Mouse (Mus musculus): ENCODE results near the gene Bdp1.
A peak's percentile ranks its signal among the peaks of the same experiment; 100 is the strongest.
"Not testable (repeated sequence)": the region's sequence is repeated elsewhere in the genome, so short reads cannot be mapped to it uniquely, and the experiment has no call there.

Gene Bdp1

DNA sequence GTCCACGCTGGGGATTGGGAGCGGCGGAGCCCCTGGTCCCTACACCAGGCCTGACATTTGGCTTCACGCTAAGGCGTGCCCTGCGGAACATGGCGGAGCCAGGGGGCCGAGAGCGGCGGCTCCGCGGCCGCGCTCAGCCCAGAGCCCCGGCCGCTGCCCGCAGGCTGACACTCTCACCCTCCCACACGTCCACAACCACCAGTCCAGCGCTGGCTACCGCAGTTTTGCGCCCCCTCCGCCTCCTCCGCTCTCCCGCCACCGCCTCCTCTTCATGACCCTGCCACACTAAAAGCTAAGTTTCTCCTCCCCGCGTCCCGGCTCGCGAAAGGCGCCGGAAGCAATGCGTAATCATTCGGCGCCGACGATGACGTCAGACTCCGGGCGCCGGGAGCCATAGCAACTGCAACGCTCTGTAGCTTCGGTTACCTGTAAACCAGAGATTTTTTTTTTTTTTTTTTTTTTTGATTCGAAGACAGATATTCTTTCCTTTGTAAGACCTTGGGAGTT, at the start of gene Bdp1:
Gene Bdp1 (minus strand): TSS at position 323 of the 507 bp plus-strand sequence.
- peak; percentile 91 for DNase-seq (ENCODE audit: low spot score in 2 of 2)

DNA sequence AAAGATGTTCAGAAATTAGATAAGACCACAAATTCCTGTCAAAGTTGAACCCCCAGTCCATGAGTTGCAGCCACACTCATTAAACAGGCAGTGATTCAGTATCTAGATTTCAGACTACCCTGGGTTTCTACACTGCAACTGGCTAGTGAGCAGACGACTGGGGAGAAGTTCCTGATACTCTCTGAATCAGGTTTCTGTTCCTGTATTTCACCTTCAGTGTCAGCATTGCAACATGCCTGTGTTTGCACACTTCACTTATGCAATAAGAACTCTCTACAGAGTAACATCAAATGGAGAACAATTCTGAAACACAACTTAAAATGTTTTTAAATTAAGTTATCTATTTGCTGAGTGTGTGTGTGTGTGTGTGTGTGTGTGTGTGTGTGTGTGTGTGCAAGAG, 48.8 kb upstream of the Bdp1 start:
- DNase-seq (ENCODE audit: low spot score in 2 of 2), result no peak

DNA sequence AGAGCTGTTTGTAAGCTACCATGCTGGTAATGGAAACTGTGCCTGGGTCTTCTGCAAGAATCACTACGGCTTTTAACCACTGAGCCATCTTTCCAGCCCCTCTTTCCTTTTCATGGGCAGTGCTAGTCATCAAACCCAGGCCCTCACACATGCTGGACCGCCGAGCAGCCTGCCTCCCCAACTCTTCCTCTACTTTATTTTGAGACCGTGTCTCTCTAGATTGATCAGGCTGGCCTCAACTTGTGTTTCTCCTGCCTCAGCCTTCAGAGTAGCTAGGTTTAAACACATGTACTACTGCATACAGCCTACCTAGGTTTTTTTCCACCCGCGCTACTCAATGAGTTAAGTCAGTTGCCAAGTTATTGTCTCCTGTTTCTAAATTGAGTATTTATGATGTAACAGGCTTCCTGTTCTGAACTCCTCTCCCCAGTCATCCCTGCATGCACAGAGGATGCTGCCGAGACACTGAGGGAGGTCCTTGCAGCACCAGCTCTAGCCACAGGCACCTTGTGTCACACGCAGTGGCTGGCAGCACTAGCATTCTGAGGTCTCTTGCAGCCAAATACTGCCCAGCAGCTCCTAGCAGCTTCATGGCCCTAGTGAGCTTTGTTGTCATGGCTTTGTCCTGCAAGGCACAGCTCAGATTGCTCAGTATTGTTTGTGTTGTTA, 37.9 kb upstream of the Bdp1 start:
- no peak for DNase-seq (ENCODE audit: low spot score in 2 of 2)

DNA sequence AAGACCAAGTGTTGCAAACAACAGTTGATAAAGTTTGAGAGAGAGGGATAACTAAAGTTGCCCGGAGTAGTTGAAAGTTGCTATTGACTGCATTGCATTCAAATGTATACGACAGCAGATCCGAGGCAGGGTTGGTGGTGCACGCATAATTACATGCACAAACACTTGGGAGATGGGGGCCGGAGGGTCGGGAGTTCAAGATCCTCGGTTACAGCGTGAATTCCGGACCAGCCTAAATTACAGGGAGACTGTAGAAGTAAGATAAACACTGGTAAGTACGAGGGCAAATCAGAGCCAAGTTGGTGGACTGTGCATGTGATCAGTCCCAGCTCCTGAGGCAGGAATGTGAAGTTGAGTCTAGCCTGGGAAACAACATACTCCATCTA, 21.4 kb upstream of the Bdp1 start:
- no peak for DNase-seq (ENCODE audit: low spot score in 2 of 2)

DNA sequence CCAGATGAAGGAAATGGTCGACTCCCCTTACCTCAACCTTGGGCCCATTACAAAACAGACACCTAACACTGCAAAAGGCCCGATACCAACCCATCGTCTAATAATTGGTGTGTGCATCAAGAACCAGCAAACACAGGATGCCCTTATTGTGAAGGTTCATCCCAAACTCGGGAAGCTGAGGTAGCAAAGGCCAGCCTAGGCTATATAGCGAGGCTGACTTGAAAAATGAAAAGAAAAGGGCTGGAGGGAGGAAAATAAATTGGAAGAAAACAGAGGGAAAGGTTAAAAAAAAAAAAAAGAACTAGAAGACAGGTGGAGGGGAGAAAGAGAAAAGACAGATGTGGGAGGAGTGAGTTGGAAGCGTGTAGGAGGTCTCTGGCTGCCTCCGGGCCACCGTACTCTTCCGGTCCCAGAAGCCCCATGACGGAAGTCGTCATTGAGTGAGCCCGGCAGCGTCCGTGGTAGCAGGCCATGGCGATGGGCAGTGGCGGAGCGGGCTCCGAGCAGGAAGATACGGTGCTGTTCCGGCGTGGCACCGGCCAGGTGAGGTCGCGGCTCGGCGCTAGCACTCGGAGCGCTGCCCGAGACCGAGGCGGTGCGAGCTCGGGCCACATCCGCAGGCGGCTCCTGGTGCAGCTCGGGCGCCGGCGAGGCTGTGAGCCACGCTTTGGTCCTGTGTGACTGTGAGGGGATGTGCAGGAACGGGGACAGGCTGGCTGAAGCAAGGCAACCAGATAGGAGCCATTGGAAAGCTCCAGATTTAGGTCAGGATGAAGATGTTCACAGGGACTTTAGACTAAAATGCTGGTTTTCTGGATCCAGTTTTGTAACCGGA, 20.8 kb upstream of the Bdp1 start, which contains the start of gene Smn1:
Gene Smn1 (plus strand): TSS at position 430 of the 835 bp plus-strand sequence.
- peak; percentile 95 for DNase-seq (ENCODE audit: low spot score in 2 of 2)

DNA sequence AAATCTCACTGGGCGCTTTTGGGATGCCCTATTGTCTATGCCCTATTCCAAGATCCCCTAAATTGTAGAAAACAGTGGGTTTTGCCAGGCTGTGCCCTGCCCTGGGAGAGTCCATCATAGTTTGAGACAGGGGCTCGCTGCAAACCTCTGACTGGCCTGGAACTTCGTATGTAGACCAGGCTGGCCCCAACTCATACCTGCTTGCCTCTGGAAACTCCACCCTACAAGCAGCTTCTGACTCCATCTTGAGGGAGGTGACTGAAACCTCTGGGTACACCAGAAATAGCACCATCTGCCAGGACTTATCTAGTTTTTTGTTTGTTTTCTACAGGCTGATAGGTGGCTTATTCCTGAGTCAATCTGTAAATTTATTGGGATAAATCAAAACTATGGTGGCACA, 20.1 kb upstream of the Bdp1 start:
- no peak for DNase-seq (ENCODE audit: low spot score in 2 of 2)

DNA sequence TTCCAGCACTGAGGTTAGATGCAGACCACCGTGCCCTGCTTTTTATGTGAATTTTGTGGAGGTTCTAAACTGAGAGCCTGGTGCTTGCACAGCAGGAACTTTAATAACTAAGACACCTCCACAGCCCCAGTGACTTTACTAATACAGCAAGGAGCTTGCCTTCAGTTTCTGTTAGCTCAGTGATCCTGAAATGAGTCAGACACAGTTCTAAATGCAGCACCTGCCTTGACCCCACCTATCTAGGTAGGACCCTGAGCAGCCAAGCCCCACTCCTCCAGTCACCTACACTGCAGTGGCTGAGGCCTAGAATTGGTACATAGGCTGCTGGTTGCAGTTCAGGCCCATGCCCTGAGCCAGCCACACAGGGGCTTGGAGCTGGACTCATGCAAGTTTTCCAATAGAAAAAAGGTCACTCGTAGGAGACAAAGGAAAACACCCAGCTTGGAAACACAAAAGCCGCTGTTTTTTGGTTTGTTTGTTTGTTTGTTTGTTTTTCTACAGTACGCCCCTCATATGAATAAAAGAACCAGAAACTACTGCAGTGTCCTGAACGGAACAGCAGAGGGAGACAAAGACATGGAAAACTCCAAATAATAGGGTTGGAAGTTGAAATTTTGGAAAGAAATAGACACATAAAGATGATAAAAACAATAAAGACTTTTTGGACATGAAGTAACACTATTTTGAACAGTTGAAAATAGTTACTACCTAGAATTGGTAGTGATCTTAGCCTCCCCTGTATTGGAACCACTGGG, 8.5 kb upstream of the Bdp1 start:
- no peak for DNase-seq (ENCODE audit: low spot score in 2 of 2)

DNA sequence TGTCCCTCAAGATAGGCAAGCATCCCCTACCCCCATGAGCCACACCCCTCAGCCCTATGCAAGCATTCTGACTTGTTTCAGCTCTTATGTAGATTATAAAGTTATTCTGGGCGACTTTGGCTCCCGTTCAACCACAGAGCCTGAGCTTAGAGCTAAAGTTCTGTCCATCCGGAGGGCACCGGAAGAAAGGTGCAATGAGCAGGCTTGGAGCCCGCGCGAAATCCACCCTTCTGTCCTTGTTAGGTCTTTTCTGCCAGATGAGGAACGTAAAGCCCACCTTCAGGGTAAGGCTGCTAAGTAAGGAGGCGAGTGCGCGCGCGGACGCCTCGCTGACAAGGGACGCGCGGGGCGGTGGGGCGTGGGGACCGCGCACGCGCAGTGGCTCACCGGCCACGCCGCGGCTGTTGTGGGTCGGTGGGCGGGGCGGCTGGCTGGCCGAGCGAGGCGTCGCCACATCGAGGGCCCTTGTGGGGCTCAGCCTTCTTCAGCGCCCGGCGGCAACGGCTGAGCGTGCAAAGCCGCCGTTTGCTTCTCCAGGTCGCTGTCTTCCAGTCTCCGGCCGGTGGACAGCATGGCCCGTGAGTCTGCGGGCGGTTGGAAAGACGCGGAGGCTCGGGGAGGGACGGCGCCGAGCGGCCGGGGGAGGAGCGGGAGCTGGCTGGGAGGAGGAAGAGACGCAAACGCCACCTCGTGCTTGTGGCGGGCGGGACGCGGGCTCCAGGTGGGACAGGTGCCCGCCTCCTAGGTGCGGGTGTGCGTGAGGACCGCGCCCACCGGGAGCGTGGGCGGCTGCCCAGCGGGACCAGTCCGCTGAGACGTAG, 4.0 kb upstream of the Bdp1 start, which contains the start of gene Serf1:
Gene Serf1 (plus strand): TSS at position 361 of the 821 bp plus-strand sequence.
- peak; percentile 73 for DNase-seq (ENCODE audit: low spot score in 2 of 2)

DNA sequence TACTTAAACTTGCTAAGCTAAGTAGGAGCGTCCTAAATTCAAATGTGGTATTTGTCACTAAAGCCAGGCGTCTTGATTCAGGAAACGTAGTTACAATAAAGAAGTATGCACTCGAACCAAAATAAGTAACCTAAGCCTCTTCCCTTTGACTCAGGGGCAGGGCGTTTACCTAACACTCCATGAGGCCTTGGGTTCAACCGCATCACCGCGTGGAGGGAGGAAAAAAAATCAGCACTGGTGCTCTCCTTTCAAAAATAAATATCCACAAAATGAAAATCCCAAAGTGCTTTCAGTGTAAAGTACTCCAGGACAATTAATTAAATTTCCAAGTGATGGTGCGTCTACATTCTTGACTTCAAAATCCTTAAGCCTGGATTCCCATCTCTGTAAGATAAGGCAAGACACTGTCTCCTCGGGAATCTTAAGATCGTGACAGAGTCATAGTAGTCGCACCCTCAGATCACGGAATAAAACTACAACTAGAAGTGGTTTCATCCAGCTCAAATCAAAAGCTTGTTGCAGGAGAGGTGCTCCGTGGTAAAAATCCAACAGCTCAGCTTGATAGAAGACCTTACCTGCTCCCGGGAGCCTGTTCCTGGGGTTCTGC, 715 bp downstream of the Bdp1 start:
- no peak for DNase-seq (ENCODE audit: low spot score in 2 of 2)

DNA sequence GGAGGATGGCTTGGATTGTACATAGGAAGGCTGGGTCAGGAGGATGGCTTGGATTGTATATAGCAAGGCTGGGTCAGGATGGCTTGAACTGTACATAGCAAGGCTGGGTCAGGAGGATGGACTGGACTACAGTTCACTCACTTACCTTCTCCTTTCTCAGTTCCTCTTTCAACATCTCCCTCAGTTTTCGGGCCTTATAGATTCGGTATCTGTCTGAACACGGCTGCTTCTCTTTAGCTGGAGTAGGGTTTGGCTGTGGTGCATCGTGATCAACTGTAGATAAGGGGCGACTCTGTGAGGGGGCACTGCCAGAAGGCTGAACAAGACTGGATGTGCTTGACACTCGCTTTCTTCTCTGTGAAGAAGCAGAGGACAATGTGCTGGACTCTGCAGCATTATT, 5.1 kb downstream of the Bdp1 start:
- no peak for DNase-seq (ENCODE audit: low spot score in 2 of 2)

DNA sequence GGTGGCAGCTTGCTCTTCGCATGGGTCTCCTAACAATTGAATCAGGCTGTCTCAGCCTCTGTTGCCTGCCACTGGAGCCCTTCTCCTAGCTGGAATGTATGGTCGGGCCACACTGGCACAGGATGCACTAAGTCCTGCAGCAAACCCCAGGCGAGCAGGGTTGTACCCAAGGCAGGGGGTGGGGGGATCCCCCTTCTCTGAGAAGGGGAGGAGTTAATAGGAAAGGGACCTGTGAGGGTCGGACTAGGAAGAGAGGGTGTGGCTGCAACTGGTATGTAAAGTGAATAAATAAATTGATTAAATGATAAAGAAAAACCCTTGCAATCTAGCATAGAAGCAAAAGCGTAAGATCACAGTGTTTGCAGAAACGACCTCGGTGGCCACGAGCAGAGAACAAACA, 32.4 kb downstream of the Bdp1 start:
- no peak for DNase-seq (ENCODE audit: low spot score in 2 of 2)

DNA sequence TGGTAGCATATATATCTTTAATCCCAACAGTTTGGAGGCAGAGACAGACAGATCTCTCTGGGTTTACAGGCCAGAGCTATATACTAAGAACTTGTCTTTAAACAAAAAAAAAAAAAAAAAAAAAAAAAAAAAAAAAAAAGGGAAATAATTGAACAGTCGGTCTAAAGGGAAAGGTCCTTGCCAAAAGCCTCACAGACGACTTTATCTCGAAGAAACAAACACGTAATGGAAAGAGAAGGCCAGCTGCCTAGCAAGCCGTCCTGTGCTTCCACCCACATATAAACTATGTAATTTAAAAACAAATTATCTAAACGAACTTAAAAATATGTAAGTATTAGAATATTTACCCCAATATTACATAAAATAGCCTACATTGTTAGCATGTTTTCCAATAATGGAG, 36.0 kb downstream of the Bdp1 start:
- no peak for DNase-seq (ENCODE audit: low spot score in 2 of 2)

DNA sequence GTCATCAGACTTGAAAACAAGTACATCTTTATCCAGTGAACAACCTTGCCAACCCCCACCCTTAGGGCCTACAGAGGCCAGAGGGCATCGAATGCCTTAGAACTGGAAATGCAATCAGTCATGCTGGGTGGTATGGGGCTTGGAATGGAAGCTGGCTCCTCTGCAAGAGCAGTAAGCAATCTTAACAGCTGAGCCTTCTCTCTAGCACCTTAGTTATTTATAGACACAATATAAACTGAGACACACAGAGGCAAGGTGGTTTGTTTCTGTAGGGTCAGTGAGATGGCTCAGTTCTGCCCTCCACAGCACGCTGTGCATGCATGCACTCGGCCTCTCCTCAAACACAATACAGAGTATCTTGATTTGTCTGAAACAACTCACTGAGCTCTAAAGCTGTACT, 39.9 kb downstream of the Bdp1 start:
- DNase-seq (ENCODE audit: low spot score in 2 of 2), result no peak

DNA sequence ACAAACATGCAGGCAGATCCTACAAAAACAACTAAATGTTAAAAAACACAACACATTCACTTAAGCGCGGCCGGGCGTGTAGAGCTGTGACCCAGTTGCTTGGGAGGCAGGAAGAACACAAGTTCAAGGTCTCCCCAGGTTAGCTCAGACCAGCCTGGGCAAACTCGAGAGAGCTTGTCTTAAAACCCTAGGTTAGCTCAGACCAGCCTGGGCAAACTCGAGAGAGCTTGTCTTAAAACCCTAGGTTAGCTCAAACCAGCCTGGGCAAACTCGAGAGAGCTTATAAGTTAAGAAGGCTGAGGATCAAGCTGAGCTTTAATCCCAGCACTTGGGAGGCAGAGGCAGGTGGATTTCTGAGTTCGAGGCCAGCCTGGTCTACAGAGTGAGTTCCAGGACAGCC, 46.1 kb downstream of the Bdp1 start:
- not testable (repeated sequence) for DNase-seq (ENCODE audit: low spot score in 2 of 2)

DNA sequence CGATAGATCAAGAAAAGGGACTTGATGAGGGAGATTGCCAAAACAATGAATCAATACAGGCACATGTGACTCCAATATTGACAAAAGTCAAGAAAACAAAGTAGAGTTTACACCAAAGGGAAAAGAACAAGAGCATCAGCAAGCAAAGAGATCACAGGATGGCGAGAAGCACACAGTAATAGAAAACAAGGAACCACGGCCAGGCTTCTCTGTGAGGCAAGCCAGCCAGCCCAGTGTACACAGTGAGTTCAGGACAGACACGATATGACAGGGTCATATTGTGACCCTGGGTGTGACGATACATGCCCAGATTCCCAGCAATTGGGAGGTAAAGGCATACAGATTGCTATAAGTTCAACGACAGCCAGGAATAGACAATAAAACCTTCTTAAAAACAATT, 77.9 kb downstream of the Bdp1 start:
- no peak for DNase-seq (ENCODE audit: low spot score in 2 of 2)

DNA sequence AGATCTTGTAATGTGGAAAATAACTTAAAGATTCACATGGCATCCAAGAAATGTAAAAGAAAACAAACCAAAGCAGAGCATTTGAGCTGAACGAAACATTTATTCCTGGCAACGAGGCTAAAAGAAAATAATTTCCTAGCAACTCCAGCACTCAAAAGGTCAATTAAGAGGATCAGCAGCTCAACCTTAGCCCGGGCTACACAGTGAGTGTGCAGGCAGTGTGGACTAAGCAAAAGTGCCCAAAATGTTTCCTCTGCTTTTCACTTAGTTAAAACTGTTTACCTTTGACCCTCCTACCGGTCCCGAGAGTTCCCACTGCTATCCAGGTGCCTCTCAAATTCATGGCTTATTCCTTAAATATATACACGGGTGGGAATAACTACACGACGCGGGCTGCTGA, 87.0 kb downstream of the Bdp1 start:
- no peak for DNase-seq (ENCODE audit: low spot score in 2 of 2)

DNA sequence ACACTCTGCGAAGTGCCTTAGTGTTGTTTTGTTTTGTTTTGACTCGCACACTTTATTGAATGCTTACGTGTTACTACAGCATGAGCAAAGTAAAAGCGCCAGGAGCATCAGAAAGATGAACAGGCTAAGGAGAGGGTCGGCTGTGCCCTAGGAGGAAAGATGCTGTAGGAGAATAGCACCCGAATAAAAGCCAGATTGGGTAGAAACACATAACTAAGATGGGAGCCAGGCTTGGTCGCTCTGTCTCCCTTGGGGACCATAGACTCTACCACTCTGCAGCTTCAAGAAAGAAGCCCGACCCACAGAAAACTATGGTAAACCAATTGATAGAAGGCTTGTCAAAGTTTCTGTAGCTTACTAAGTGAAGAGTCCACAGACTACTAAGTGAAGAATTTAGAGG, 87.9 kb downstream of the Bdp1 start:
- no peak for DNase-seq (ENCODE audit: low spot score in 2 of 2)

DNA sequence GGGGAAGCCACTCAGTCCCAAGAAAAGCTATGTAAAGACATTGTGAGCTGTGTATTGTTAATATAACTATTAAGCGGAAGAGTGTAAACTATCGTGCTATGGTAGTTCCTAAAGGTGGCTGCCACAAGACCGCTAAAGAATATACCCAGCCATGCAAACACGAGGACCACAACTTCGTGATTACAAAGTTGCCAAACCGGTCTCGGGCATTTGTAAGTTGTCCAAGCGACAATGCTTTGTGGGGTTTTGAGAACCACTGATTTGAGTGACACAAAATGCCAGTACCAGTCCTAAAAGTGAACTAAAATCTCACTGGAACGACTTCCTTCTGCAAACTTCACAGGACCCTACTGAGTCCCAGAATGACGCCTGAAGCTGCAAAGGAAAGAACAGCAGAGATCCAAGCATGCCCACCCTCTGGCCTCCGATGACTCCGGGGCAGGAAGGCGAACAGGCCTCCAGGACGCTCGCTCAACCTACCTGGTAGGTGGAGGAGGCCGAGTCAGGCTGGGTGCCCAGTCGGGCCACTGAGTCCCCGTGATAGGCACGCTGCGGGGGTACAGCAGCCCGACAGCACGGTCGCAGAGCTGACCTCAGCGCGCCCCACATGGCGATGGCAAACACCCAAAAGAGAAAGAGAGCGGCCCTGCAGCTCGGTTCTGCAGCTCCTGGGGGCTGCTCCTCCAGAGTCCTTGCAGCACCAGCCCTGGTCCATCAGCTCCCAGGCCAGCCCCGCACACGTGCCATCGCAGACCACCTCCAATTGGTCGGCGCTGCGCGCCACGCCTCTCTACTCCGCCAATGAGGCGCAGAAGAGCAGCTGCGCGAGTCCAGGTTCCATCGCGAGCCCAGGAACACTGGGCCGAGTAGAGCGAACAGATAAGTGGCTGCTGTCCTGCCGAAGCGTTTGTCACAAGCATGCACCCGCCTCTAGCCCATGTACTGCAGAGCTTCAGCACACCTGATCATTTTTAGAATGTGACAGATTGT, 88.7 kb downstream of the Bdp1 start, which contains the start of gene Mccc2:
Gene Mccc2 (minus strand): TSS at position 734 of the 990 bp plus-strand sequence.
- peak; percentile 75 to 78 for DNase-seq (ENCODE audit: low spot score in 2 of 2)

DNA sequence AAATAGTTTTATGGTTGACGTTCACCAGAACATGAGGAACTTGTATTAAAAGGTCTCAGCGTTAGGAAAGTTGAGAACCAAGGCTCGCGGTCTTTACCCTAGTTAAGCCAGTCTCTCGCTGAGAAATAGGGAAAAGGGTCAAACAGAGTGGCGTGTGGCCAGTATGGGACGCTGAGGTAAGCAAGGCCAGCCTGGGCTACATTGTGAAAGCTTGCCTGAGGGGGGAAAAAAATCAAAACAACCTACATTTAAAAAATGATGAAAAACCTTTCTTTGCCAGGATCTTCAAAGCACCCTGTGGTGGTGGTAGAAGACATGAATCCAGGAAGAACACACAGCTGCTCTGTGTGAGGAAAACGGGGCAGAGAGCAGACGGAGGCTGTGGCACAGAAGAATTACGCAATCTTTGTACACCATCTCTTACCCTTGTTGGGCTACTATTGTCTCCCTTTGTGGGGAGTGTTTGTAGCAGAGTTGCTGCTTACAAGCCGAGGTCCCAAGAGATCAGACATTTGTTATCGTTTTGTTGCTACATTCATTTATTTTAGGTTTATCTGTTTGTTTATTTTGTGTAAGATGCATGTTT, 97.9 kb downstream of the Bdp1 start:
- no peak for DNase-seq (ENCODE audit: low spot score in 2 of 2)
